Mouse (Mus musculus) liver, postnatal 0 days (tissue): ENCODE data around the gene Amot.

Experiments
- CTCF ChIP-seq: sonication (generic); IDR thresholded peaks from 2 replicates; pipeline ENCODE4 v1.5.1; 2016; ENCODE audit warnings: antibody characterized with exemption, low read depth
- EP300 ChIP-seq: IDR thresholded peaks from 2 replicates; pipeline ENCODE4 v1.6.1; 2016; ENCODE audit warnings: antibody characterized with exemption, low read depth, mild to moderate bottlenecking

- no peak for TF ChIP-seq CTCF
- no peak for TF ChIP-seq EP300
These were observed 38.9 kb upstream of the Amot start for GRCm38 (mm10) chrX:145543602-145544490.
